Mouse (Mus musculus): ENCODE results near the gene Nkx2-2. TPM values are rescaled to one million over a fixed set of nuclear protein-coding genes. Genes with fewer than 3 reads are reported as not detected.
"Not testable (repeated sequence)": the region's sequence is repeated elsewhere in the genome, so short reads cannot be mapped to it uniquely, and the experiment has no call there.

Gene Nkx2-2
- polyA plus RNA-seq, 1 experiment: 0.05 TPM

- peaks cover 21% of the 10 kb centered on the region for H3K27me3 ChIP-seq (ENCODE audit: control insufficient read depth, insufficient read depth, low read length)
- no peak for DNase-seq (ENCODE audit: low read depth in 1 of 2, low spot score in 2 of 2)
- no peaks in the 10 kb centered on the region for H3K36me3 ChIP-seq (ENCODE audit: control insufficient read depth, insufficient read depth, low read length)
- 17% methylated on average over 32 of the region's 32 CpGs for WGBS
- no peak overlapping the region for H3K27ac ChIP-seq (ENCODE audit: insufficient read depth, low read length)
- TF ChIP-seq CTCF (IDR thresholded peaks at IDR 0.05; ENCODE audit: extremely low read depth, insufficient read depth, insufficient read length, insufficient replicate concordance) (no peak), POLR2A (IDR thresholded peaks at IDR 0.05; ENCODE audit: low read depth, low read length) (no peak)
- peaks cover 11% of the 10 kb centered on the region for H3K4me1 ChIP-seq (ENCODE audit: control insufficient read depth, insufficient read depth, insufficient read length)
- no peak overlapping the region for H3K4me3 ChIP-seq (ENCODE audit: extremely low read depth, insufficient read depth, insufficient read length)
Measured at GRCm38 (mm10) chr2:147180649-147181303, 13.3 kb downstream of the Nkx2-2 start.

DNA sequence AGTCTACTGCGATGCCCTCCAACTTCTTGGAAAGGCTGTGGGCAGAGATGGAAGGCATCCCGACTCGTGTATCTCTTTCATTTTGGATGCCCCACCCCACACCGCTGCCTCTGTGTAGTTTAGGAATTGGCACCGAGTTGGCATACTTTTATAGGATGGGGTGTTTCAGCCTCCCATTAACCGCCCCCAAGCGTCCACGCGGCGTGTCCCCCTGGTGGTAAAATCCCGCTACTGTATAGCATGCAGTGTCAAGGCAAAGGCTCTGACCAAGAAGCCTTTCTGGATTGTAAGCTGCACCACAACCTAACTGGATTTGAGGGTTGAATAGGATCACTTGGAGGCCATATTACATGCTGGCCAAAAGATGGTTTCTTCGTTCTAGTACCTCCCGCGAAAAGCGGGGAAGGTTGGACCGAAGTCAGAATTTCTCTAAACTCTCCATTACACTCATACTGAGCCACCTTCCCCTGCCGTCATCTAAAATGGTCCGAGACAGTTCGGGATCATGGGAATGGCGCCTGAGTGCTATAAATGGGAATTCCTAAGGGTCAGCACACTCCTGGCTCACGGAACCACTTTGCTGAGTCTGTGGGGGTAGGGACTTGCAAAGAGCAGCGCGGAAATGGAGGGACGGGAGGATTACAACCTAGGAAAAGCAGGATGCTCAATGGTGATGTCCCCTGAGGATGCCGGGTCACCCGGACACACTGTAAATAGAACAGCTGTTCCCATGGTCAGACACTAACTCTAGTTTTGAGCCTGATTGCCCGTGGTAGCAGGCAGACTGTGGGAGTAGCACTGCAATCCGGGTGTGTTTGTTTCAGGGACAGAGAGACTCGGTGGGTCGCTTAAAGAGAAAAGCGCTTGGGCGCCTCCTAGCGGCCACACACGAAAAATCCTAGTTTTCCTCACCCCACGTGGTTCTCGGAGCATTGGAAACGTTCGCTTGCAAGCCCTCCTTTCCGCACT lies 15.7 kb downstream of the Nkx2-2 start:
- H3K4me3 ChIP-seq (ENCODE audit: extremely low read depth, insufficient read depth, insufficient read length): no peak overlapping the region
- 3% methylated on average over 39 of the region's 39 CpGs for WGBS
- no peak overlapping the region for H3K27ac ChIP-seq (ENCODE audit: insufficient read depth, low read length)
- peak; percentile 25 to 46 for DNase-seq (ENCODE audit: low read depth in 1 of 2, low spot score in 2 of 2)
- no peaks in the 10 kb centered on the region for H3K36me3 ChIP-seq (ENCODE audit: control insufficient read depth, insufficient read depth, low read length)
- TF ChIP-seq POLR2A (IDR thresholded peaks at IDR 0.05; ENCODE audit: low read depth, low read length) (no peak), CTCF (IDR thresholded peaks at IDR 0.05; ENCODE audit: extremely low read depth, insufficient read depth, insufficient read length, insufficient replicate concordance) (peak; percentile 53; the same call in 1 of the 2 replicates)
- no peaks in the 10 kb centered on the region for H3K4me1 ChIP-seq (ENCODE audit: control insufficient read depth, insufficient read depth, insufficient read length)
- H3K27me3 ChIP-seq (ENCODE audit: control insufficient read depth, insufficient read depth, low read length): peaks cover 7% of the 10 kb centered on the region

GRCm38 (mm10) chr2:147177672-147178071 lies 16.4 kb downstream of the Nkx2-2 start:
- no peaks in the 10 kb centered on the region for H3K4me1 ChIP-seq (ENCODE audit: control insufficient read depth, insufficient read depth, insufficient read length)
- H3K27me3 ChIP-seq (ENCODE audit: control insufficient read depth, insufficient read depth, low read length): peaks cover 5% of the 10 kb centered on the region
- no peak overlapping the region for H3K4me3 ChIP-seq (ENCODE audit: extremely low read depth, insufficient read depth, insufficient read length)
- H3K27ac ChIP-seq (ENCODE audit: insufficient read depth, low read length): no peak overlapping the region
- DNase-seq (ENCODE audit: low read depth in 1 of 2, low spot score in 2 of 2): peak; percentile 25 to 63
- H3K36me3 ChIP-seq (ENCODE audit: control insufficient read depth, insufficient read depth, low read length): no peaks in the 10 kb centered on the region
- WGBS: 9% methylated on average over 10 of the region's 10 CpGs
- TF ChIP-seq POLR2A (IDR thresholded peaks at IDR 0.05; ENCODE audit: low read depth, low read length): no peak
- peak; percentile 86; the same call in 1 of the 2 replicates for TF ChIP-seq CTCF (IDR thresholded peaks at IDR 0.05; ENCODE audit: extremely low read depth, insufficient read depth, insufficient read length, insufficient replicate concordance)

- no peak for DNase-seq (ENCODE audit: low read depth in 1 of 2, low spot score in 2 of 2)
- H3K36me3 ChIP-seq (ENCODE audit: control insufficient read depth, insufficient read depth, low read length): no peaks in the 10 kb centered on the region
- no peaks in the 10 kb centered on the region for H3K4me1 ChIP-seq (ENCODE audit: control insufficient read depth, insufficient read depth, insufficient read length)
- no peaks in the 10 kb centered on the region for H3K27me3 ChIP-seq (ENCODE audit: control insufficient read depth, insufficient read depth, low read length)
- H3K4me3 ChIP-seq (ENCODE audit: extremely low read depth, insufficient read depth, insufficient read length): no peak overlapping the region
- no peak overlapping the region for H3K27ac ChIP-seq (ENCODE audit: insufficient read depth, low read length)
- WGBS: 86% methylated on average over 11 of the region's 11 CpGs
- TF ChIP-seq CTCF (IDR thresholded peaks at IDR 0.05; ENCODE audit: extremely low read depth, insufficient read depth, insufficient read length, insufficient replicate concordance): no peak
- TF ChIP-seq POLR2A (IDR thresholded peaks at IDR 0.05; ENCODE audit: low read depth, low read length): no peak
Measured at GRCm38 (mm10) chr2:147175296-147175695, 18.7 kb downstream of the Nkx2-2 start.

- TF ChIP-seq CTCF (IDR thresholded peaks at IDR 0.05; ENCODE audit: extremely low read depth, insufficient read depth, insufficient read length, insufficient replicate concordance): no peak
- no peak for TF ChIP-seq POLR2A (IDR thresholded peaks at IDR 0.05; ENCODE audit: low read depth, low read length)
- H3K4me1 ChIP-seq (ENCODE audit: control insufficient read depth, insufficient read depth, insufficient read length): no peaks in the 10 kb centered on the region
- H3K36me3 ChIP-seq (ENCODE audit: control insufficient read depth, insufficient read depth, low read length): no peaks in the 10 kb centered on the region
- no peak overlapping the region for H3K27ac ChIP-seq (ENCODE audit: insufficient read depth, low read length)
- H3K27me3 ChIP-seq (ENCODE audit: control insufficient read depth, insufficient read depth, low read length): no peaks in the 10 kb centered on the region
- no peak overlapping the region for H3K4me3 ChIP-seq (ENCODE audit: extremely low read depth, insufficient read depth, insufficient read length)
- DNase-seq (ENCODE audit: low read depth in 1 of 2, low spot score in 2 of 2): no peak
Measured at GRCm38 (mm10) chr2:147173751-147174150, 20.3 kb downstream of the Nkx2-2 start.

GRCm38 (mm10) chr2:147170538-147170937 lies 23.5 kb downstream of the Nkx2-2 start:
- not testable (repeated sequence) for H3K4me3 ChIP-seq (ENCODE audit: extremely low read depth, insufficient read depth, insufficient read length); H3K27ac ChIP-seq (ENCODE audit: insufficient read depth, low read length); H3K36me3 ChIP-seq (ENCODE audit: control insufficient read depth, insufficient read depth, low read length); DNase-seq (ENCODE audit: low read depth in 1 of 2, low spot score in 2 of 2); H3K4me1 ChIP-seq (ENCODE audit: control insufficient read depth, insufficient read depth, insufficient read length); H3K27me3 ChIP-seq (ENCODE audit: control insufficient read depth, insufficient read depth, low read length)
- WGBS: 86% methylated on average over 9 of the region's 9 CpGs

- 92% methylated on average over 1 of the region's 1 CpGs for WGBS
- H3K4me1 ChIP-seq (ENCODE audit: control insufficient read depth, insufficient read depth, insufficient read length): no peaks in the 10 kb centered on the region
- no peaks in the 10 kb centered on the region for H3K27me3 ChIP-seq (ENCODE audit: control insufficient read depth, insufficient read depth, low read length)
- no peak for TF ChIP-seq POLR2A (IDR thresholded peaks at IDR 0.05; ENCODE audit: low read depth, low read length)
- no peak for TF ChIP-seq CTCF (IDR thresholded peaks at IDR 0.05; ENCODE audit: extremely low read depth, insufficient read depth, insufficient read length, insufficient replicate concordance)
- H3K36me3 ChIP-seq (ENCODE audit: control insufficient read depth, insufficient read depth, low read length): no peaks in the 10 kb centered on the region
- H3K27ac ChIP-seq (ENCODE audit: insufficient read depth, low read length): no peak overlapping the region
- DNase-seq (ENCODE audit: low read depth in 1 of 2, low spot score in 2 of 2): no peak
- H3K4me3 ChIP-seq (ENCODE audit: extremely low read depth, insufficient read depth, insufficient read length): no peak overlapping the region
Measured at GRCm38 (mm10) chr2:147165863-147166262, 28.2 kb downstream of the Nkx2-2 start.

Measured in spleen, adult 2 months (tissue).